Mouse (Mus musculus) layer of hippocampus, adult 2 months (tissue): ENCODE measurements around the gene Atp2b4. TPM values are rescaled to one million over a fixed set of nuclear protein-coding genes. Genes with fewer than 3 reads are reported as not detected.
"Not testable (repeated sequence)": the region's sequence is repeated elsewhere in the genome, so short reads cannot be mapped to it uniquely, and the experiment has no call there.

ENCODE experiments used
- DNase-seq, 2 experiments: peaks; one replicate each; pipeline ENCODE4 v3.0.0; 2022; ENCODE audit warnings: low spot score in 2 of 2
- H3K27ac ChIP-seq: fragments of 200-600 bp; 2 replicates; pipeline ENCODE4 v1.8.1; 2022
- H3K4me3 ChIP-seq: fragments of 200-600 bp; 2 replicates; pipeline ENCODE4 v1.8.1; 2022; ENCODE audit warnings: mild to moderate bottlenecking
- CTCF ChIP-seq: fragments of 200-600 bp; conservative IDR thresholded peaks from 2 replicates; pipeline ENCODE4 v1.8.1; 2022; ENCODE audit warnings: antibody characterized with exemption, mild to moderate bottlenecking, moderate library complexity
- total RNA-seq, 2 experiments: library from RNA; stranded (reverse); gene quantifications; 2 replicates each; pipeline ENCODE4 v1.2.3; 2021

Atp2b4 gene
- total RNA-seq, 2 experiments from 2014 or later: 78.4 to 89.6 TPM

- no peak for TF ChIP-seq CTCF
- no peak overlapping the region for H3K27ac ChIP-seq
- no peak for DNase-seq
Observed at GRCm38 (mm10) chr1:133693536-133694114, 107.2 kb downstream of the Atp2b4 start.

DNA sequence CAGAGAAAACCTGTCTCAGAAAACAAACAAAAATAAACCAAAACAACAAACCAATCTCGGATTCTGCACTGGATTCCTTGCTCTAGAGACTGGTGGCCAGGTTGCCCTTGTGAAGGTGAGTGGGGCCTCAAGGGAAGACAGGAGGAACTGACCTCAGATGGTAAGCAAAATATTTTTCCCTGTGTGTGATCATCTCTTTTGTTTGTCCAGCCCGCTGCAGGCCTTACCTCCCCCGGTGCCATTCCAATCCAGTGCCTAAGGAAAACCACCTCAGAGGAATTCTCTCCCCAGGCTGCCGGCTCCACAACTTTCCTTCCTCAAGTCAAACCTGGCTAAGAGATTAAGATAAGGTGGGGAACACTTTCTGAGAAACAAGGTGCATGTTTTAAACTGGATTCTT is 108.6 kb downstream of the Atp2b4 start:
- no peak overlapping the region for H3K4me3 ChIP-seq
- TF ChIP-seq CTCF: no peak
- H3K27ac ChIP-seq: no peak overlapping the region
- DNase-seq: no peak

More at GRCm38 (mm10) chr1:133693536-133694114, 107.2 kb downstream of the Atp2b4 start:
- H3K4me3 ChIP-seq: no peak overlapping the region

- no peak for TF ChIP-seq CTCF
- DNase-seq: no peak
- no peak overlapping the region for H3K27ac ChIP-seq
- no peak overlapping the region for H3K4me3 ChIP-seq
Observed at GRCm38 (mm10) chr1:133691046-133691445, 109.8 kb downstream of the Atp2b4 start.

GRCm38 (mm10) chr1:133689897-133690296 is 110.9 kb downstream of the Atp2b4 start, which contains the start of gene Lax1:
Gene Lax1 (minus strand): TSS chr1:133690108.
- DNase-seq: no peak
- Histone ChIP-seq H3K27ac (no peak within 1 kb of the TSS), H3K4me3 (no peak within 1 kb of the TSS)
- no peak for TF ChIP-seq CTCF

DNA sequence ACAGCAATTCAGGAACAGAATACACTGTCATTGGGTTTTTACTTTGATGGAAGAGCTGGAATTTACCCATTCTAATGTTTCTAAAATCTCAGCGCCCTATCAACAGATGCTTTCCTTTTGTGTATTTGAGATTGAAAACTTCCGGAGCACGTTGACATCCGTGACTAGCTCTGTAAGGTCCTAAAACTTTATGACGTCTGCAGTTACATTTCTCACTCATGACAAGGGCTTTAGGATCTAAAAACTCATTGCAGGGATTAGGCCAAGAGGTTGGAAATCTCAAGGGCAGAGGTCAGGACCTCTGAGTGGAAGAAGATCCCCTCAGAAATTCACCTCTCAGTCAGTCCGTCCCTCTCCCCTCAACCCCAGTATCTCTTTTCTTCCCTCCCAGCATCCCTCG is 112.5 kb downstream of the Atp2b4 start:
- no peak for DNase-seq
- TF ChIP-seq CTCF: no peak
- Histone ChIP-seq H3K27ac (no peak overlapping the region), H3K4me3 (no peak overlapping the region)

GRCm38 (mm10) chr1:133685749-133686519 is 114.9 kb downstream of the Atp2b4 start:
- H3K27ac ChIP-seq: peak overlapping the region; percentile 5; the same call in 1 of the 2 replicates
- DNase-seq: peak in 1 of 2 experiments; percentile 31
- no peak for TF ChIP-seq CTCF
- no peak overlapping the region for H3K4me3 ChIP-seq

DNA sequence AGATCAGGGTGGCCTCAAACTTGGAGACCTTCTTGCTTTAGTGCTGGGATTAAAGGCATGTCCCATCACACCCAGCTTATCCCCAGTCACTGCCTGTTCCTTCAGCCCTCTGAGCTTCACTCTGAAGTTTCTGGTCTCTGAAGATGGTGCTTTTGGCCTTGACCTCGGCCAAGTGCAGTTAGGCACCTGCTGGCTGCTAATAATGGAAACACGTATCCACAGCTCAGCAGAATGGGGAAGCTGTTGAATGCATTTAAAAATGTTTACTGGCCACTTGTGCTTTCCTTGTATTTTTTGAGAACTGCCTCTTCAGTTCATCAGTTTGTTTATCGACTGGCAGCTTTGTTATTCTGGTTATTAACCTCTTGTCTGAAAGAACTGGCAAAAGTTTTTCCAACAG is 129.0 kb downstream of the Atp2b4 start:
- DNase-seq: no peak
- no peak for TF ChIP-seq CTCF
- no peak overlapping the region for H3K27ac ChIP-seq
- no peak overlapping the region for H3K4me3 ChIP-seq

GRCm38 (mm10) chr1:133671266-133671665 is 129.6 kb downstream of the Atp2b4 start:
- DNase-seq: no peak
- TF ChIP-seq CTCF: no peak

DNA sequence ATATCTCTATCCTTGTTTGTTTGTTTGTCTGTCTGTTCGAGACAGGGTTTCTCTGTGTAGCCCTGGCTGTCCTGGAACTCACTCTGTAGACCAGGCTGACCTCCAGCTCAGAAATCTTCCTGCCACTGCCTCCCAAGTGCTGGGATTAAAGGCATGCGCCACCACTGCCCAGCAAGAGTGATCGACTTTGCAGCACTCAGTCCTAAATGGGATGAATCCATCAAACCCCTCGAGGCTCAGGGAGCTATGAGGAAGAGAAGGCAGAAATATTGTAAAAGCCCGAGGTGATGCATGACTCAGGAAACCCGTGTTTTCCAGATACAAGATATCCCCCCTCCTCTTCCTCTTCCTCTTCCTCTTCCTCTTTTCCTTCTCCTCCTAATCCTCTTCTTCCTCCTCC is 130.1 kb downstream of the Atp2b4 start:
- no peak for DNase-seq
- TF ChIP-seq CTCF: no peak
- Histone ChIP-seq H3K27ac (no peak overlapping the region), H3K4me3 (no peak overlapping the region)

More at GRCm38 (mm10) chr1:133671266-133671665, 129.6 kb downstream of the Atp2b4 start:
- Histone ChIP-seq H3K4me3 (no peak overlapping the region), H3K27ac (no peak overlapping the region)

DNA sequence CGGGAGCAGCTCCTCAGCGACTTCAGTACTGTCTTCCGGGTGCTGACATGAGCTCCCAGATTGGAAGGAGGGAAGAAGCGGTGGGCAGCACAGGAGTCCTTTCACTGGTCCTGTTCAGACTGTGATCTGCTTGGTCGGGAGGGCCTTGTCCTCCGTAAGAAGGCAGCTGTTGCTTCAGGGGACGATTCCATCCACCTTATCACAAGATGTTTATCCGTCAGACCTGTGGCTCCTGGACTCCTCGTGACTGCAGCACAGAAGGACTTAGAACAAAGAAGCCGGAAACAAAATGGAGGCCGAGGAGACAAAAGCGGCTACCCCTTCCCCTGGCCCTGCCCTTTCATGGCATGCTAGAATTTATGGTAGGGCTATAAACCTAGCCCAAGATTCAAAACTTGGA is 130.7 kb downstream of the Atp2b4 start:
- no peak for DNase-seq
- no peak overlapping the region for H3K27ac ChIP-seq
- no peak for TF ChIP-seq CTCF
- no peak overlapping the region for H3K4me3 ChIP-seq

DNA sequence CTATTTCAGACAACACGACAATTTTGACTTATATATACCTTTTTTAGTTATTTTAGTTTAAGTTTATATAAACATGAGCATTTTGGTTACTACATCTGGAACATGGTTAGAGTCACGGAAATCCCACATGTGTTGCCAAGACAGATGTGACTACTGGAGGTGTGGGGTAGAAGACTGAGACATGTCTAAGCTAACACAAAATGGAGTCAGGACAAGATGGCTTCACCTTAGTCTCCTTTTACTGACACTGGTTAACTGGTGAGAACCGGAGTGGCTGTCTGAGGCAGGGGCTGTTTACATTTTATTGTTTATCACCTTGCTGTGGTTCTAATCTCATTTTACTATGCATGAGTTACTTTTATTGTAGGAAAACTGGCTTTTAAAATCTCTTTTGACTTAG is 132.2 kb downstream of the Atp2b4 start:
- Histone ChIP-seq H3K4me3 (no peak overlapping the region), H3K27ac (no peak overlapping the region)
- TF ChIP-seq CTCF: no peak
- no peak for DNase-seq

DNA sequence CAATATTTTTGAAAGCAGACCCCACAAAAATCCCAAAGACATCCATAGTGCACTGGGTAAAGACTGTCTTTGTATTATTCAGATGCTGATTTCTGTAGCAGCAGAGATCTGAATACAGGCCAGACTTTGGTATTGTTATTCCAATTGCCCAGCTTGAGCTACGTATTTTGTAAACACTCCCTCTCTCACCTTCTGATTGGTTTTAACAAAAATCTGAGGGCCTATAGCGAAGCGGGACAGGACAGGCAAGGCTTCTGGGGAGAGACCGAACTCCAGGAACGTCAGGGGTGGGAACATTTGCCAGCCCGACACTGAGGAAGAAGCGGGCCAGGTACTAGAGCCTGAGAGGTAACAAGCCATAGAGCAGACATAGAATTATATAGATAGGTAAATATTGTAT is 133.1 kb downstream of the Atp2b4 start:
- no peak for DNase-seq
- H3K4me3 ChIP-seq: no peak overlapping the region
- no peak for TF ChIP-seq CTCF
- H3K27ac ChIP-seq: no peak overlapping the region

DNA sequence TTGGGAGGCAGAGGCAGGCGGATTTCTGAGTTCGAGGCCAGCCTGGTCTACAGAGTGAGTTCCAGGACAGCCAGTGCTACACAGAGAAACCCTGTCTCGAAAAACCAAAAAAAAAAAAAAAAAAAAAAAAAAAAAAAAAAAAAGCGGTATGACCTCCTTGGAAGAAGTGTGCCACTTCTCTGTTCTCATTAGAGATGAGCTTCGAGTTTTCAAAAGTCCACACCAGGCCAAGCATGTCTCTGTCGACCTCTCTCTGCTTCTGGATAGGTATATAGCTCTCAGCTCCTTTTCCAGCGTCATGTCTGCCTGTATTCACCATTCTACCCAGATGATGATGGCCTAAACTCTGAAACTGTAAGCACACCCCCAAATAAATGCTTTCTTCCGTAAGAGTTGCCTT is 135.1 kb downstream of the Atp2b4 start:
- not testable (repeated sequence) for DNase-seq, H3K27ac ChIP-seq

More for the DNA sequence above, 135.1 kb downstream of the Atp2b4 start:
- not testable (repeated sequence) for H3K4me3 ChIP-seq
